Mouse (Mus musculus) 3T3-L1 (cell line): Measurements from ENCODE around the gene Rab34.

Experiments used
- DNase-seq: peaks from one replicate; pipeline ENCODE4 v3.0.0-alpha.2; 2015; ENCODE audit warnings: low read depth, low spot score

Rab34 gene

DNA sequence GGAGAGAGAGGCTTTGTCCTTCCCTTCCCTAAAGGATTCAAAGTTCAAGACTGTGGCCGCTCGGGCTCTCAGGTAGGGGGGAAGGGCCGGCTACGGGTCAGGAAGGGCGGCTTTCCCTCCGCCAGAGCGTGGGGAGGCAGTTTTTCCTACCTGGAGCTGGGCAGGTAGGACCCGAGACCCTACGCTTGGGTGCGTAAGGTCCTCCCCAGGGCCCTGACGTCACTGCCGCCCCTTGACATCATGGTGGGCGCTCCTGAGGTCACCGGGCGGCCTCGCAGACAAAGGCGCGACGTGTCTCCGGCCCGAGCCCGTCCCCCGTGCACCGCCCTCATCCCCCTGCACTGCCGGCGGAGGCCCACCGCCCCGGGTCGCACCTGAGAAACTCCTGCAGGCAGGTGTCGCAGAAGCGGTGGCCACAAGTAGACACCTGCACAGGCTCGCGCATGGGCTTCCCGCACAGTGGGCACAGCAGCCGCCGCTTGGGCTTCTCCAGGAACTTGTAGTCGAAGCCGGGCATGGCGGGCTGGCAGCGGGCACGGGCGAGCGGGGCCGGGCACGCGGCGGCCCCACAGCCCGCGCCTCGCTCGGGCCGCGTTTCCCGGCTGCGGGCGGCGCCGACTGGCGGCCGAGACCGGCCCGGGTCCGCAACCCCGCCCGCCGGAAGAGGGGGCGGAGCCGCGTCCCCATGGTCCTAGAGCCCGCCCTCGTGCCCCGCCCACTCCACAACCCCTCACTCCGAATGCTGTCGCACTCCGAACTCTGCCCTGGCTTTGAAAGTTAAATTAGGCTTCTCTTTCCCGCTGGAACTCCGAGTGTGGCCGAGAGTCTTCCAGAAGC, 23.1 kb upstream of the Rab34 start, which contains the start of gene Traf4:
Gene Traf4, minus strand, starts transcription at position 666 of the 837 bp plus-strand sequence.
- DNase-seq = peak; percentile 87

DNA sequence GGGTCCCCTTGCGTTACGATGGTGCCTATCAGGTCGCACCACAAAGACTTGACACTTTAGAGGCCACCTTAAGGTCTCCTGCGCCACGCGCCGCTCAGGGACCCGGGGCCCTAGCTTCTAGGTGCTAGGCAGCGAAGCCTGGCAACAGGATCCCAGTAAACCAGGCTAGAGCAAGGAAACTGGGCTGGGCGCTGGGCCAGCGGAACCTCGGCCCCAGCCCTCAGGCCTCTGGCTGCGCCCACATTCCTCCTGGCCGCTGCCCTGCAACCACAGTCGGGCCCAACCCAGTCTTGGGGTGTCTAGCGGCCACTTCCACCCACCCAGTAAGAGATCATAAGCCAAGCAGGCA, 22.5 kb upstream of the Rab34 start:
- DNase-seq = peak; percentile 92

DNA sequence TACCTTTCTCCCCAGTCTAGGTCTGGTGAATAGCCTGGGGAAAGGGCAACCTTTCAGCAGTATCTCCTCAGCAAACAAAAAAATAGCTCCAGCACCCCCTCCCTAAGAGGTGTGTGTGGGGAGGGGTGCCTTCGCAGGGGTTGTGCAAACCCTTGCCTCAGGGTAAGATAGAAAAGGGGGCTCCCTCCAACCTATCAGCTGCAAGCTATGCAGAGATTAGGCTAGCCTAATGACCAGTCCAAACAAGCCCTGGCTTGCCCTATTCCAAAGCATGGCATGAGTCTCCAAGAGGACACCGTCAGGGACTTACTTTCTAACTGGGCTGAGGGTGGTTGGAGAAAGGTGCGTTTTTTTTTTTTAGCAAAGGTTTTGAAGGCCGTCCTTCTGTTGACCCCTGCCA, 22.1 kb upstream of the Rab34 start:
- DNase-seq = peak; percentile 56

DNA sequence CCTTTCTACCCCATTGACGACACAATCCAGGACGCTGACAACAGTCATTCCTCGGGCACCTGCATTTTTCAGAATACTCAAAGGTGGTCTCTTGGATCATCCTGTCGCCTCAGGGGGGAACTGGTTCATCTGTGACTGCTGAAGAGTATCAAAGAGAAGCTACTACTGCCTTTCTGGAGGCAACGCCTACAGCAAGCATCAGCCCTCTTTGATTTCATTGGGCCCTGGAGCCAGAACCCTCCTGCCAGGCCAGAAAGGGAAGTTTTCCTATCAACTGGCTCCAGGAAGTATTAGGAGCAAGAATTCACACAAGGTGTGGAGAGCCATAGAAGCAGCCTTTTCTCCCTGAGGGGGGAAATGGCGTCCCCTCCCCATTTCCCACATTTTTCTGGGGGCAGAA, 21.6 kb upstream of the Rab34 start:
- peak; percentile 35 for DNase-seq

DNA sequence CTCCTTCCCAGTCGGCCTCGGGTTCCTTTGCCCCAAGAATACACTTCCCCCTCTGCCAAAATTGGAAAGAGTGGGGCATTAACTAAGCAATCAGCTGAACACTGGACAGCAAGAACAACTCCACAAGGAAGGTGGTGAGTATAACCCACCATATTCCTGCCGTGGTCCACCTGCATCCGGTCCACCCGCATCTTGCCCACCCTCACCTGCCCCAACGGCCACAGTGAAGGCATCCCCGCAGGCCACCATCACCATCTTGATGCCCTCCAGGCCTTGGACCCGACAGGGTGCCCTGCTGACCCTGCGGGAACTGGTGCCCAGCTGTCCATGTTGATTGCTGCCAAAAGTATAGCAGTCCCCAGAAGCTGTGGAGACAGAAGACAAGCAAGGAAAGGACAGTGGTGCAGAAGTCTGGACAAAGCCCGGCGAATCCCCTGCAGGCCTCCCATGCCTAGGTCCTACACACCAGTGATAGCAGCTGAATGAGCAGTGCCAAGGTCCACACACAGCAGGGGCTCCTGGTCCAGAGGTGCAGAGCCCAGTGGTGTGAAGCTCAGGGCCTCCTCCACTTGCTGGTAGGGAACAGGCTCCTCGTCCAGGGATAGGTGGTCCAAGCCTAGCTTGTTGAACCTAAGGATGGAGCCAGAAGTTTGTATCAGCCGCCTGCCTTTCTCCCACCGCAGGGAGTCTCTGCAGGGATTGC, 20.8 kb upstream of the Rab34 start:
- DNase-seq = no peak

DNA sequence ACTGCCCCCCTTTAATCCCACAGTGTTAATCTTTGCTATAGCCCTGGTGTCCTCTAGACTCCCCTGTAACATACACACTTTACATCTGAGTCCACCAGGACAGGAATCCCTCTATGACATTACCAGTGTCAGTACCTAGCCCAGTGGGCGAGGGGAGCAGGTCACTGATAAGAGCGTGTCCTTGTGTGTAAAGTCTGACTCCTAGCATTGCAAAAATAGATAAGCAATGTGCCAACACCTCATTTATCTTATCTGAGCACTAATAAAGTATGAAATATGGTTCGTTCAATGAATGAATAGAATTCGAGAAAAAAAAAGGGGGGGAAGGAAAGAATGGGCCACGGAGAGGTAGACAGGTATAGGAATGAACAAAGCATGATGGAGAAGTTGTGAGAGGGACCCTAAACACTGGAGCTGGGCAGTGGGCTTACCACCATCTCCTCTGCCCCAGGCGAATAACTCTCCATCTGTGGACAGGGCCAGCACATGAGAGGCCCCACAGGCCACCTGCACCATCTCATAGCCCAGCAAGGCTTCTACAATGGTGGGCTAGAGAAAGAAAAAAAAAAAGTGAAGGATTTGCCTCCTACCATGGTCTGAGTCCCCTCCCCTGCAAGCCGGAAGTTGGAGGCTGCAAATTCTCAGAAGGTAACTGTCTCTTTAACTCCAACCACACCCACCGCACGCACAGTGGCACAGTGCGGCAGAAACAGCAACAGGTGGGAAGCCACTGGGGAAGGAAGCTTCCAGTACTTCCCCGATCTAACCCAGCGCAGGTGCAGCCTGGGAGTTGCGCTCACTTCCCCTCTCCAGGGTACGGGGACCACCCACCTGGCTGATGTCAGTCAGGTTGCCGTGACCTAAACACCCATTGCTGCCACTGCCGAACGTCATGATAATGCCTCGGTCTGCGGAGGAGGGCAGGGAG, 19.4 kb upstream of the Rab34 start:
- no peak for DNase-seq

DNA sequence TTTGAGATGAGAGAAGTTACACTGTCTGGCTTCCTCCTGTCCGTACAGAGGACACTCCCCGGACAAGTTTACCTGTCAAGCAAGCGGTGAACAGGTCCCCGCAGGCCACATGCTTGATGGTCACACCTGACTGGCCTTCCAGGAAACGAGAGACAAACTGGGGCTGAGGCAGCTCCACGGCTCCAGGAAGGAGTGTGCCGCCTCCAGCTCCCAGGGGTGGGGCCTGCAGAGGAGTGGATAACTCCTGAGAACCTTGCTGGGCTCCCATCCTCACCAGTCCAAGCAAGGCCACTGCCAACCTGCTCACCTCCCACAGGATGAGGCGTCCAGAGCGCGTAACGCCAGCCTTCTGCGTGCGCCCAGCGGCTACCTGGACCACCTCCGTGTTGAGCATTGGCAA, 17.9 kb upstream of the Rab34 start:
- no peak for DNase-seq

DNA sequence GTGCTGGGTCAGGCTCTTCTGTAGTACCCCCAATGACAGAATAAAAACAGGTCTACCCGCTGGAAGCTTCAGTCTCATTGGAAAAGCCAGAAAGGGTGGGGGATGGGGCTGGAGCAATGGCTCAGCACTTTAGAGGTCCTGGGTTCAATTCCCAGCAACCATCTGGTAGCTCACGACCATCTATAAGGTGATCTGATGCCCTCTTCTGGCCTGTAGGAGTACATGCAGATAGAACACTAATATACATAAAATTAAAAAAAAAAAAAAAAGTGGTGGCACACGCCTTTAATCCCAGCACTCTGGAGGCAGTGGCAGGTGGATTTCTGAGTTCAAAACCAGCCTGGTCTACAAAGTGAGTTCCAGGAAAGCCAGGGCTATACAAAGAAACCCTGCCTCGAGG, 16.9 kb upstream of the Rab34 start:
- peak; percentile 40 for DNase-seq

DNA sequence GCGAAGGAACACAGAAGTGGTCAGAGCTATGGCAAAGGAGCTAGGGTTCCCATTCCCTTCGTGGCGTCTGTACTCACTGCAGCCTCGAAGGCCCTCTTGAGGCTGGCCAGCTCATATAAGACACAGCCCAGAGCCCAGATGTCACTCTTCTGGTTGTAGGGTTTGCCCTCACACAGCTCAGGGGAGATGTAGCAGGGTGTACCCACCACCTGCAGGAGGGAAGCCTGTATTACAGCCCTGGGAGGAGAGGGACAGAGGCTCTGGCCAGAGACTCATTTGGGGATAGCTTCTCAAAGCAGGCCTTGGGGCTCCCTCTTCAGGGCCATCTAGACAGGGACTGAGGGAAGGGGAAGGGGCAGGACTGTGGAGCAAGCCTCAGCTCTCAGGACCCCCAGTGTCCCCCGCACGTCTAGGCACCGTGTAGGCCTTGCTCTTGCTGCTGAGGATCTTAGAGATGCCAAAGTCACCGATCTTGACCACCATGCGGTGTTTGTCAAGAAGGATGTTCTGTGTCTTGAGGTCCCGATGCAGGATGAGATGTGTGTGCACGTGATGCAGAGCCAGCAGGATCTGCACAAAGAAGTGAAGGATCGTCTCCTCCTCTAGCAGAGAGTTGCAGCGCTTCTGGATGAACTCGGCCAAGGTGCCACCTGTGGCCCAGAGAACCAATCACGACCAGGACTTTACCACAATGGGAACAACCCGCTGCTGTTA, 16.0 kb upstream of the Rab34 start:
- DNase-seq = peak; percentile 52

DNA sequence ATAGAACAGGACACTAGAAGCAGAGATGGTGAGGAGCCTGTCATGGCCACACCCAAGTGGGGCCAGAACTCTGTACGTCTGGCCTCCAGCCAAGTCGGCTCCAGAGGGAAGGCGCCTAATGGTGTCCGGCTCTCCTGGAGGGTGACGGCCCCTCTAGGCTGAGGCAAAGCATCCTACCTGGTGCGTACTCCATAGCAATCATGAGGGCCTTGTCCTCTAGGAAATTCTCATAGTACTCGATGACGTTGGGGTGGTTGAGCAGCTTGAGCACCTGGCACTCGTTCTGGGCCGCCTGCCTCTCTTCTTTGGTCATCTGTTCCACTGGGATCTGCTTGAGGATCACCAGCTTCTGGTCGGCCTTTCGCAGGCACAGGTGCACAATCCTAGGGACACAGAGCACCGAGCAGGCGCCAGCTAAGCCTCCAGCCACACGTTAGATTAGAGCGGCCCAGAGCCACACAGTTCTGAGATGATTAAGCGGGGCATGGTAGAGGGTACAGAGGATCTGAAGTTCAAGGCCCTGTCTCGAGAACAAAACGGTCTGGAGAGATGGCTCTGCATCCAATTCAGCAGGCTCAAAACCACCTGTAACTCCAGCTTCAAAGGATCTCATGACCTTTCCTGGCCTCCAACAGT, 15.4 kb upstream of the Rab34 start:
- no peak for DNase-seq

DNA sequence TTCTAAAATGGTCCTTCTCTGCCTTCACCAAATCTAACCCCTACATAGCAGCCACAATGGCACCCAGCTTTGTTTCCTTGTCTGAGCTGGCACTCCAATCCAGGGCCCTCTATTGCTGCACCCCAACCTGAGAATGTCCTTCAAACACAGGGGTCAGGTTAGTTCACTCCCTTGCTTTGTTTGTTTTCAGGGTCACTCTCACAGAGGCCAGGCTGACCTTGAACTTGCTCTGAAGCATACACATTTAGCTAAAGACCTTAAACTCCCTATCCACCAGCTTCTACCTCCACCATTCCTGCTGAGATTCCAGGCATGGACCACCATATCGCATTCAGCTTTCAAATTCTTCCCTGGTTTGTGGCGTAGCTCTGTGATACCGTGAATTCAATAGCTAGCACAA, 13.7 kb upstream of the Rab34 start:
- no peak for DNase-seq

DNA sequence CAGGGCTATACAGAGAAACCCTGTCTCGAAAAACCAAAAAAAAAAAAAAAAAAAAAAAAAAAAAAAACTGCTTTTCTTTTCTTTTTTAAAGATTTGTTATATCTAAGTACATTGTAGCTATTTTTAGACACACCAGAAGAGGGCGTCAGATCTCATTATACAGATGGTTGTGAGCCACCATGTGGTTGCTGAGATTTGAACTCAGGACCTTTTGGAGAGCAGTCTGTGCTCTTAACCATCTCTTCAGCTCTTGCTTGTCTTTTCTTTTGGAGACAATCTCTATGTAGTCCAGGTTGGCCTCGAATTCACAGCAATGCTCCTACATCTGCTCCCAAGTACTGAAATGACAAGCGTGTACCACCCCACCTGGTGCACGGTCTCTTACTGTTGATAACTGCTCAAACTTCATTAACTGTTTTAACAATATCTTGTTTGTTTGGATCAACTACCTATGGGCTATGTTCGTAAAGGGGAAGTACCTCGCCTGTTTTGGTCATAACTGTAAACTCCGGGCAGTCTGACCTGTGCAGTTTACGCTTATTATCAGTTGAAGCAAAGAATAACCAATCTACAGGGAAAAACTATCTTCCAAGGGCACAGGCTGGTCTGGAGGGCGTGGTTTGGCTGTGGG, 12.3 kb upstream of the Rab34 start:
- DNase-seq = peak; percentile 97

DNA sequence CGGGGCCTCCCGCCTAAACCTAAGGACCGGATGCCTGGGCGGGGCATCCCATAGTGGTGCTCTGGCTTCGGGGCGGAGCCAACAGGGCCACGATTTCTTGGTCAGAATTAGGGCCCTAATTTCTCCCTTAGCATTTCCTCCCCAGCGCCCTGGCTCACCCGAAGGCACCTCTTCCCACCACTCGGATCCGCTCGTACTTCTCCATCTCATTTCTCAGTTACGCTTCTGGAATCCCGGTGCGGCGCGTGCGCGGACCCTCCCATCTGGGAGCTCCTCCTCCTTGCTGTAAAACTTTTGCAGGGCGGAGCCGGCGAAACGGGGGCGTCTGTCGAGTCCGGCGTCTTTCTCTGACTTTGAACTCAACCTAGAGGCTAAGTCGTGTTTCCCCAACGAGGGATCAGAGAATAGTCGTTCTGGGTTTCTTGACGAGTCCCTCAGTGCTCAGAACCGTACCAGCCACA, 11.8 kb upstream of the Rab34 start, which contains the start of the genes Nek8 and Tlcd1:
Gene Nek8, minus strand, starts transcription at position 274 of the 461 bp plus-strand sequence.
Gene Tlcd1, plus strand, starts transcription at position 310 of the 461 bp plus-strand sequence.
- DNase-seq = no peak

DNA sequence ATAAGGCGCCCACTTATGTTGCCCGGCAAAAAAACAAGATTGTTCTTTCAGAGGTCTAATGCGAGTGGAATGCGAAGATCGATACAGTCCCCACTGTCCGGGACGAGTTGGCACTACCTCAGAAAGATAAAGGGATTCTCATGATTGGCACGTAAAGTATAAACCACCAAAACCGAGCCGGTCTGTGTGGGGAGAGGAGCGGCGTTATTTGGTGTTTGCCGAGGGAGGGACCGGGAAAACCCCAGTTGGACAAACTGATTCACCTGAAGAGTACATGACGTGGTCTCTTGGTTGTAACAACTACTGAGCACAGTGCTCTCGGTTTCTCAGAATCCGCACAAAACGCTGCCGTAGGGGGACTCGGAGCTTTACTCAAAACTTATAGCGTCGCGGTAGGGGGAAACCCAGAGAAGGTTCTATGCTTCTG, 11.3 kb upstream of the Rab34 start:
- peak; percentile 61 for DNase-seq

DNA sequence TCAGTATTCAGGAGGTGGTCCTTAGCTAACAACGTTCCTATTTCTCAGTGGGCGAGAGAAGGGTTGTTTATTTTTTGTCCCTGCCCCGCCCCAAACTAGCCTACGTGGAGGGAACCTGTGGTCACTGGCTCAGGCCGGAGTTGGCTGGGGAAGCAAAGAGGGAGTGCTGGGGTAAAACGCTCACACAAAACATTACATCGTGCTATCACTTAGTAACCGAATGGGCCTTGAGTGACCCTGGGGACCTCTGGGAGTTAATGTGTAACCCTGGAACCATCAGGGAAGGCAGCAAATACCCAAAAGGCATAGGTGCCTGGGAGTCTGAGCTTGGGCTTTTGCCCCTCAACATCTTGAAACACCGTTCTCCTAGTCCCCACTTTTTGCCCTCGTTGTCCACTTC, 10.8 kb upstream of the Rab34 start:
- DNase-seq = peak; percentile 85

DNA sequence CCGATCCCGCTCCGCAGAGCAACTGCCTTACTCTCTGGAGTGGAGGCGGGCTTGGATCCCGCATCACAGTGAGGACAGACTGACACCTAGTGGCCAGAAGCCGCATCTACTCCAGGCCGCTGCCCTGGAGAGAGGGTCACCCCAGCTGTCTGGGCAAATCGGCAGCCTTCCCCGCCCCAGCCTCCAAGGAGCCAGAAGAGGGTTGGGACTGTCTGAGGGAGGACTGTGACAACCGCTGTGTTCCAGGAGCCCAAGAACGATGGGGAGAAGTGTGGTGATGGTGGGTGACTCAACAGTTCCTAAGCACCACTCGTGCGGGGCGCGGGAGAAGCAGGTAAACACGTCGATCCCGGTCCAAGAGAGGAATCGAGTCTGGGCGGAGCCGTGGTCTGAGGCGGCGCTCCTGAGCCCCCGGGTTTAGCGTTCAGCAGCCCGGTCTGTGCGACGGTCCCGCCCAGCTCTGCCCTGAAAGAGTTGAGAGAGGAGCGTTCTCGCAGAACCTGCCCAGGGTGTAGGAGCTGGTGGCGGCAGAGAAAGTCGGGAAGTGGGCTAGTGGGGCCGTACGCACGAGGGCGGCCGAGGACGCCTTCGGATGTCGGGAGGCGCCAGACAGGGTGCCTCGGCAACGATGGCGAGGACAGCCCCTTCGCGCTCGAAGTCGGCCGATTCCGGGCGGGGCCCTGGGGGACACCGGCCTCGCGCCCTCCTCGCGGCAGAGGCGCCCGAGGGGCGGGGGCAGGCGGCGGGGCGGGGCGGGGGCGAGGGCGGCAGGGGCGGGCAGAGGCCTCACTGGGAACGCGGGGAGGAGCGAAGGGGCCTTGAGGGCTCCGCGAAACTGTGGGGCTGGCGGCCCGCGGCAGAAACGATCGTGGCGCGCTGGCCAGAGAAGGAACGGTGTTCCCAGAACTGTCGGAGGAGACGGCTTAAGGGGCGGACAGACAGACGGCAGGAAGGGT, 10.0 kb upstream of the Rab34 start:
- DNase-seq = peak; percentile 98

DNA sequence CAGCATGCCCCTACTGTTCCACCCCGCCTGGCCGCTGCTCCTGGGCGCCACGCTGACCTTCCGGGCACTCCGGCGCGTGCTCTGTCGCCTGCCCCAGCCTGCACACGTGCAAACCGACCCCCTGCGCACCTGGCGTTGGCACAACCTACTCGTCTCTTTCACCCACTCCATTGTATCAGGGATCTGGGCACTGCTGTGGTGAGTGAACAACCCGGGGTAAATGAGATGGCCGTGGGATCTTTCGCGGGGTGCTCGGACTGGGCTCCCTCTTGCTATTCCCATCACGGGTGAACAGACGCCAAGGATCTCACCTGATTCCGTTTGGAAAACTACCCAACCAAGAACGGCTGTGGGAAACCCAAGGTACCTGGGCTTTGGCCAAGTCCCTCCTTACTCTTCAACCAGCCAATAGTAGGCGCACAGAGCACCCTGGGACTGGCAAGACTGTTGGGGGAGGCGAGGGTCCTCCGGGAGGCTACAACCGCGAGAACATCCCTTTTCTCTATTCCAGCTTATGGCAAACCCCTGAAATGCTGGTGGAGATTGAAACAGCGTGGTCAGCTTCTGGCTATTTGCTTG, 9.3 kb upstream of the Rab34 start:
- DNase-seq = peak; percentile 89

DNA sequence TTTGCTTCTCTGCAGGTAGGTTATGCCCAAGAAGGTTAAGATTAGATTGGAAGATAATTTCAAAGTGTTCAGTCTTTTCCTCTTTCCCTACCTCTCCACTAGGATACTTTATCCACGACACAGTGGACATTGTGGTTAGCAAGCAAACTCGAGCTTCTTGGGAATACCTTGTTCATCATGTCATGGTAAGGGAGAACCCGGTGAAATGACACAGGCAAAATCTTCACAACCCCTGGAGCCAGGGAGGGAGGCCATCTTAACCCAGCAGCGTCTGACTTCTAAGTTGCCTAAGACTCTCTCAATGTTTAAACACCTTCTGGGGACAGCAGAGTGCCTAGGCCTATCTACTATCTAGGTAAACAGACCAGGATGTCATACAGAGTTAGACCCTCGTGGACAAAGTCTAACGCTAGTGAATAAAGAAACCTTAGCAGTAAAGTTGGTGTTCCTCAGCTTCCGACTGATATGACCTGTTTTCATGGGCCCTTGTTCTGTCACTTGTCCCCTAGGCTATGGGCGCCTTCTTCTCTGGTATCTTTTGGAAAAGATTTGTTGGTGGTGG, 8.7 kb upstream of the Rab34 start:
- DNase-seq = peak; percentile 55
